Mouse (Mus musculus): ENCODE results near the gene Synrg.

The Synrg gene

DNA sequence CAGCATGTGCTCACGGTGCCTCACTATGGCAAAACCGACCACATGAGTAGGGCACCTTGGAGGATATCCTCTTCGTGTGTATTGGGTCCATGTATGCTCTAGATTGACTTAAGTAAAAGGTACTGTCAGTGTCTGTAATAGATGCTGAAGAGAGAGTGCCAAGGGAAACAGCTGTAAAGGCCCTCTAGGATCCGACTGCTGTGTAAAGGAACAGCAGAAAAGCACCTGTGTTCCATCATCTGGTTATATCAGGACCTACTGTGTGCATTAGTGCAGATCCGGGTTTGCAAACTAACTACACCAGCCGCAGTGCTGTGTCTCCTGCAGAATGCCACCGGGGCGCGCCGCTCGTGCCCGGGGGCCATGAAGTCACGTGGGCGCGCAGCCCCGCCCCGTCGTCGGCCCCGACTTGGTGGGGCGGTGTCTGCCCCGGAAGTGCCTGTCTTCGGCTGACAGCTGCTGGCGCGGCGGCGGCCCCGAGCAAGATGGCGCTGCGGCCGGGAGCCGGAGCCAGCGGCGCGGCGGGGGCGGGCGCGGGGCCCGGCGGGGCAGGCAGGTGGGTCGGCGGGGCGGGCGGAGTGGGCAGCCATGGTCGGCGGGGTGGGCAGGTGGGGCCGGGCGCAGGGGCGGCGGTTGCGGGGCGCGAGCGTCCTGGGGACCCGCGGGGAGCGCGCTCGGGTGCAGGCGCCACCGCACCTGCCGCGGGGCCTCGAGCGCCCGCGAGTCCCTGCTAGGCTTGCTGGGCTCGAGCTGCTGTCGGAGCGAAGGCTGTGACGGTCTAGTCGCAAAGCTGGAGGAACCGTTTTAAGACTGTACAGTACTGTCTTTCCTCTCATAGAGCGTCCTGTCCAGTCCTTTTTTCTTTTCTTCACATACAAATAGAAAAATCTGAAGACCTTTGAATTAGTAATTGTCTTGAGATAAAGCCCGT, at the start of gene Synrg:
TSS of gene Synrg (plus strand) at position 438 of the 931 bp plus-strand sequence.
- peak; percentile 80 for DNase-seq (ENCODE audit: low read depth, low spot score)

DNA sequence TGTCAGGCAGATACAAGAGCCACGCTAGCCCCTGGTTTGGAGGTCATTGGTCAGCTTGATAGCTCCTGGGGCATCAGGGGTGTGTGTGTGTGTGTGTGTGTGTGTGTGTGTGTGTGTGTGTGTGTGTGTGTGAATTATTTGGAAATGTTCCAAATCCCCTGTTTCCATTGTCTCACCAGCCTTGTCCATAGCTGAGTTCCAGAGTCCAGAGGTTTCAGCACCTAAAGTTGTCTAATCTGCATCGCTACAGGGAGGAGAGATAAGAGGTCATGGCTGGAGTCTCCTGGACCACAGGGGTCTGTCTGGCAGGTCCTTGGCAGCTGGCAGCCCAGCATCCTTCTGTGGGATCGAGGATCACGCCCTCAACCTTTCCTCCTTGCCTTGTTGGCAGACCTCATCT, 49.7 kb upstream of the Synrg start:
- DNase-seq (ENCODE audit: low read depth, low spot score) = no peak

DNA sequence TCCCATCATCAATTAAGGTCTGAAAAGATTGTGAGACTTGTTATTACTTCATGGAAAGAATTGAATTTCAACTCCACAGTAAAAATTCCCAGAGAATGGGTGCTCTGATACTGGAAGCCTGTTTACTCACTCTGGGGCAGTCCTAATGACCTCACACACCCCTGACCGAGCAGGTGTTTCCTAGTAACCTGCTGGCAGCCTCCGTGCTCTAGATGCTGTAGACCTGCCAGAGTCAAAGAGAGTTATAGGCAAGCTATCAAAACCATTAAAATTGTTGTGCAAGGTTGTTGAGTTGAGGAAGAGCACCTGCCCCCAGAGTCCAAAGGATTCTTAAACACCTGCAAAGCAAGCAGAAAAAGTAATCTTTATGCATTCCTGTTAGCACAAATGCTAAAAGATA, 41.6 kb upstream of the Synrg start:
- no peak for DNase-seq (ENCODE audit: low read depth, low spot score)

DNA sequence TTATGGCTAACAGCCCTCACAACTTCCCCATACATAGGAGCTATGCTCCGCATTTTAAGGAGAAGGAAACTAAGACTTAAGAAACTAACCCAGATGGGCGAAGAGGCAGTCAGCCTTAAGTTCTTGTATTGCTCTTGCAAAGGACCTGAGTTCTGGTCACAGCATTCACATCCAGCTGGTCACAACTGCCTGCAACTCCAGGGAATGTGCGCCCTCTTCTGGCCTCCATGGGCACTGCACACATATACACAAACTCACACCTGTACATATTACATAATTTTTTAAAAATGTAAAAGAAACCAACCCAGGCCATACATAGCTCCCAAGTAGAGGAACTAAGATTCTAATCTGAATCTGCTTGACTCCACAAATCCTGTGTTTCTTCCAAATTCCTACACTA, 37.1 kb upstream of the Synrg start:
- no peak for DNase-seq (ENCODE audit: low read depth, low spot score)

DNA sequence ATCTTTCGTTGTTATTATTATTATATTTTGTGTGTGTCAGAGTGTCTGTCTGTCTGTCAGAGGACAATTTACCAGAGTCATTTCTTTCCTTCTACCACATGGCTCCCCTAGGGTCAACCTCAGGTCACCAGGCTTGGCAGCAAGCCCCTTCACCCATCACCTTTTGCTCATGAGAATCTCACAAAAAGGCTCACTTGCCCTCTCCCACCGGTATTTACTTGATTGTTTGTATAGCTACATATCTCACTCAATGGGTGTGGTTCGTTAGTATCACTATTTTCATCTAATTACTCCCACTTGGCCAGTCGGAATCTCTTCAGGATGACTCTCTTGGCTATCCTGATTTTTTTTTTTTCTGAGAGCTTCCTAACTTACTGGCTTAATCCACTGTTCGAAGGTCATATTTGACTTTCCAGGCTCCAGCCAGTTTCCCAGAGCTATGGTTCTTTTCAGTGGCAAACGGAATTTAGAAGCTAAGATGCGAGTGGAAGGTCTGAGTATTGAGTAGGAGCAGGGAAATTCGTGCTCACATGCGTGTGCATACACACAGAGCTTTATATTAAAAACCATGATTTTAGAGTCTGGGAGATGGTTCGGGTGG, 31.6 kb upstream of the Synrg start:
- no peak for DNase-seq (ENCODE audit: low read depth, low spot score)

DNA sequence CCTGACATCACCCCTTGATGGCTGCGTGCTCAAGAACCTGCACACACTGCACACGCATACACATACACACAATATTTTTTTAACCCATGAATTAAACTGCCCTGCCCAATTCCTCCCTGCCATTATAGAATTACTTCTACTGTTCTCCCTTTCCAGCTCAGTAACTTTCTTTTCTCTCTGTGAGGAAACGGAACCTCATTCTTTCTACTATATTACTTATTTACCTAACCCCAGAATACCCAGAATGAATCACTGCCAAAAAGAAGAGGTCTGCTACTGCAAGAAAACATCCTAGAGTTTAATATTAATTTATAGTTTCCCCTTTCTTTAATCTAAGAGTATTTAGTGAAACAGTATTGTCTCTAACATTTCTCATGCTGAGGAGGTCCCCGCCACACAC, 30.9 kb upstream of the Synrg start:
- no peak for DNase-seq (ENCODE audit: low read depth, low spot score)

DNA sequence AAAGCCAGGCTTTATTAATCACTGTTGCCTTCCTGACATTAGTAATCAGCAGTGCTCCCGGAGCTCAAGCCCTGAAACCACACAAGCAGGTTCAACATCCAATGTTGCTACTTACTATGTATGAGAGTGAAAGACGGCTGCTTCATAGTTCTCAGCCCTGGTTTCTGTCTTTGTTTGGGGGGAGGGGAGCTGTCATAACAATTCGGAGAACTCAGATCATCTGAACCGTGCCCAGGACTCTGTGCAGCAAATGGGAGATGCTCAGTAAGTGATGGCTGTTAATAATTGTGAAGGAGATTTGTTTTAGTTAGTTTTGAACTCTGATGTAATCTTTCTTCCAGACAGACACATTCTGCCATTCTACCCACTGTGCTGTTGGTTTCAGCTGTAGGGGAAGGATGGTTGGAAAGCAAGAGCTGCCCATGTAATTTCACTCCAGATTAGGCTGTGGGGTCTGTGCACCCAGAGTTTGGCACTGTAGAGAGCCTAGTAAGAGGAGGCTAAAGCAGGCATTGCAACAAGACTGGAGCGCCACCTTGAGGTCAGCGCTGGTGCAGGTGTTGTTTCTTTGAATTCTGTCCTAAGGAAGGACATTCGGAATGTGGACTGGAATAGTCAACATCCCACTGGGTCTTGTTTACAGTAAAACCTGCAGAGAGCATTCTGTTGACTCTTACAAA, 28.1 kb upstream of the Synrg start:
- DNase-seq (ENCODE audit: low read depth, low spot score) = peak; percentile 18

DNA sequence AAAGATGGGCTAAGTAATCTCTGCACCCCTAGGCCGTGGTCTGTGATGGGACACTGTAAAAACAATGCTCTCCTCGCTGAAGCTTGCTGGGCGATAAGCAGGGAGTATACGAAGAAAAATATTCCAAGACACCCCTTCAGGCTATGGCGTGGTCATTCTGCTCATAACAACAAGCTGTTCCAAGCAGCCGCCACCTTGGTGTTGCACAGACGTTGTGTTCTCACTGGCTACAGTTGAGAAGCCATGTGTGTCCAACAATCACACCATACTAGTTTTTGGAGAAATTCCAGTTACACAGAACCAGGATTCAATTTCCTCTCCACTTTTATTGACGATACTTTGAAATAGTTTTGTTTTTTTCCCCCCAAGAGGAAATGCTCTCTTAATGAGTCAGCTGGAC, 25.7 kb upstream of the Synrg start:
- no peak for DNase-seq (ENCODE audit: low read depth, low spot score)

DNA sequence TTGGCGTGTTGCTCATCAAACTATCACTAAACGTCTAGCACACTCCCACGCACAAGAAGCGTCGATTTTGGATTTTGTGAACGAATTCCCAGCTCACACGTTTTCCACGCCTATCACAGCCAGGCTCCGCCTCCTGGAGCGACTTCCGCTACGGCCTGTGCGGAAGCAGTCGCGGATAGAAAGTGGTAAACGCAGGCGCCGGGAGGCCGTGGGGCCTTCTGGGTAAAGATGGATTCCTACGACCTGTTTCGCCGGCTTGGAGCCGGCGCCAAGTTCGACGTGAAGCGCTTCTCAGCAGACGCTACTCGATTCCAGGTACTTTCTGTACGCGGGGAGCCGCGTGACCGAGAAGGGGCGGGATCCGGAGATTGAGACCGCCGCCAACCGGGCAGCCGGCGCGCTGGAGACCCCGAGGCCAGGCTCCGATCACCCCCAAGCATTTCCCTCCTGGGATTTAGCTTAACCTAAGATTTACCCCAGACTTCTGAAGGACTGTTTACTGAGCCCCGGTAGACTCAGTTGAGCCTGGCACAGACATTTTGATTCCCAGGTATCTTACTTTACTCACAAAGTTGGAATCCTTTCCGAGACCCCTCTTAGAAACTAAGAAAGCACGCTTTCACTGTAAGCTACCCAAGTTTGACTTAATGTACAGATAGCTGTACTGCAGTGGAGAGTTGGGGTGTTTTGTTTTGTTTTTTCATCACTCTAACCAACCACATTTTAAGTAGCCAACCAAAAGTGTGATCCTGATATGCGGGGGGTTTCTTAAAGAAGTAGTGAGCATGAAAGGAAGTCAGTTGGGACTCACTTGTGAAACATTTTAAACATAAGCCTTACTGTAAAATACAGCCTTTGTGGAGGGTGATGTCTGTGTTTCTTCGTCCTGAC, 22.0 kb upstream of the Synrg start, which contains the start of gene Ddx52:
TSS of gene Ddx52 (plus strand) at position 113 of the 891 bp plus-strand sequence.
- peak; percentile 83 for DNase-seq (ENCODE audit: low read depth, low spot score)

DNA sequence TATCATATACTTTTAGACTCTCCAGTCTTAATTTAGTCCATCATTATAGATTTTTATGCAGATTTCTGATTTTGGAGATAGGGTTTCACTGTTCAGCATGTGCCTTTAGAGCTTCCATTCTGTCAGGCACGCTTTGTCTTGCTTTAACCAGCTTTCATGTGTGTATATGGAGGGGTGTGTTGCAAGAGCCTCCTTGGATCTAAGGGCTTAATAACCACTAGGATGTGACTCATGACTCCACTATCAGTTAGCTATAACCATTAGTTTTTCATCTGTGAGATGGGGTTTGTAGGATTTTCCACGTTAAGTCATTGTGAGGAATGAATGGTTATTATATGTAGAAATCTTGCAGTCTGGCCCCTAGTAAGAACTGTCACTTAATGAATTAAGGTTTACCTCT, 7.4 kb upstream of the Synrg start:
- no peak for DNase-seq (ENCODE audit: low read depth, low spot score)

DNA sequence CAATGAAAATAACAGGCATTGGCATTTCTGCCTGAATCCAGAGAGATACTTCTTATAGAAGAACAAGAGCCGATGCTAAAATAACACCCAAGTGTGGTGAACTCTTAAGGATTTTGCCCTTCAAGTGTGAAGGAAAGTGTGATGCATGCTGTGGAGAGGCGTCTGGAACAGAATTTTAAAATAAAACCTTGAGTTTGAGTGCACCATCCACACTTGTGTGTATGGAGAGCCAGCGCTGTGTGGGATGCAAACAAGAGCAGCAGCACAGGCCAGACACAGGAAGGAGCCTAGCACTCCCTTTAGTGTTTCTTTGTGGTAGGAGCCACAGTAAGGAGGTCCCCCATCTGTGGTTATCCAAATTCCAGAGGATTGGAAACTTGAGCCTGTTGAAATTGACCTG, 2.2 kb upstream of the Synrg start:
- no peak for DNase-seq (ENCODE audit: low read depth, low spot score)

DNA sequence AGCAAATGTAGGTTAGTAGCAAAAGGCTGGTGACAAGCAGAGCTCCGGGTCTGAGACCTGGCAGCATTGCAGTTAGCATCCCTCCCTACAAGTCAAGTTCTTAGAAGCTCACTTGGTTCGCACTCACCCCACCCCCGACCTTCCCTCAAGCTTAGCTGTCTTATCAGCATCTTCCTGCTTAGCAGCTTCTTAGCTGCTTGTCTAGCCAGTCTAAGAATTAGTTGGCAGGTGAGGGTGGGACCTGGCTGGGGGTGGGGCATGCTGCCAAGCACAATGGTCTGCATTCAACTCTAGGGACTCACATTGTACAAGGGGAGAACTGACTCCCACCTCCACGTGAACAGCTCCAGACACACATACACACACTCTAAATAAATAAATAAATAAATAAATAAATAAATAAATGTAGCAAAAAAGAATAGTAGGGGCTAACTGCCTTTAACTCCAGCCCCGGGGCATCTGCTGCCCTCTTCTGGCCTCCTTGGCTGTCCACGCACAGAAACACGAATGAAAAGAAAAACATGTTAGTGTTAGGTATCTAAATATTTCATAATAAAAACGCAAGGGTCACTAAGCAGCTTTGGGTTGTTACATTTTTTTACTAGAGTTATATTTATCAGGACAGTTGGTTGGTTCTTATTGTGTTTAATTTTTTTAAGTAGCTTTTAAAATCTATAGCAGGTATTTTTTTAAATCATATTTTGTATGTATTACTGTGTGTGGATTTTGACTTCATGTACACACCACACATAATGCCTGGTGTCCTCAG, 3.4 kb downstream of the Synrg start:
- no peak for DNase-seq (ENCODE audit: low read depth, low spot score)

DNA sequence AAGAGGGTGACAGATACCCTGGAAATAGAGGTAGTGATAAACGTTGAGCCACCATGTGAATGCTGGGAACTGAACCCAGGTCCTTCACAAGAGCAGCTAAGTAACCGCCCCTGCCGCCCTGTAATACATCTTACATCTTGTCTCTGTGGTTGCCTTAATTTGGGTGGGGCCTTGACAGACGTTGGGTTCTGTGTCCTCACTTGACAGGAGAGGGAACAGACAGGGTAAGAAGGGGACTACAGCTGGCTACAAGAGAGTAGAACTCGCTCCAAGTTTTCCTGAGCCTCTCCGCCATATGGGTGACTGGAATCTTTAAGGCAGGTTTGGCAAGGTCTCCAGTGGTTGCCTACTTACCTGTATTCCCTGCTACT, 4.0 kb downstream of the Synrg start:
- DNase-seq (ENCODE audit: low read depth, low spot score) = no peak

DNA sequence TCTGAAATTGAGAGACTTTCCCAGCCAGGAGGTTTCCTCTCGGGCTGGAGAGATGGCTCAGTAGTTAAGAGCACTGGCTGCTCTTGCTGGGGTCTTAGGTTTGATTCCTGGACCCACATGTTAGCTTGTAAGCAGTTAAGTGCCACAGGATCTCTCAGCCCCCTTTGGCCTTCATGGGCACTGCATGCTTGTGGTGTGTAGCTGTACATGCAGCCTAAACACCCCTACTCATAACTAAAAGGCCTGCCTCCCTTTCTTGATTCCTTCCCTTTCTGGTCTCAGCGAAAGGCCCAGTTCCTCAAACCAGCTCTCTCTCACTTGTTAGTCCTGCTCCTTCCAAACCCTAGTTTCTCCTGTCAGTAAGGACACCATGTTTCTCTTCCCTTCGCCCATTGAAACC, 4.8 kb downstream of the Synrg start:
- DNase-seq (ENCODE audit: low read depth, low spot score) = no peak

DNA sequence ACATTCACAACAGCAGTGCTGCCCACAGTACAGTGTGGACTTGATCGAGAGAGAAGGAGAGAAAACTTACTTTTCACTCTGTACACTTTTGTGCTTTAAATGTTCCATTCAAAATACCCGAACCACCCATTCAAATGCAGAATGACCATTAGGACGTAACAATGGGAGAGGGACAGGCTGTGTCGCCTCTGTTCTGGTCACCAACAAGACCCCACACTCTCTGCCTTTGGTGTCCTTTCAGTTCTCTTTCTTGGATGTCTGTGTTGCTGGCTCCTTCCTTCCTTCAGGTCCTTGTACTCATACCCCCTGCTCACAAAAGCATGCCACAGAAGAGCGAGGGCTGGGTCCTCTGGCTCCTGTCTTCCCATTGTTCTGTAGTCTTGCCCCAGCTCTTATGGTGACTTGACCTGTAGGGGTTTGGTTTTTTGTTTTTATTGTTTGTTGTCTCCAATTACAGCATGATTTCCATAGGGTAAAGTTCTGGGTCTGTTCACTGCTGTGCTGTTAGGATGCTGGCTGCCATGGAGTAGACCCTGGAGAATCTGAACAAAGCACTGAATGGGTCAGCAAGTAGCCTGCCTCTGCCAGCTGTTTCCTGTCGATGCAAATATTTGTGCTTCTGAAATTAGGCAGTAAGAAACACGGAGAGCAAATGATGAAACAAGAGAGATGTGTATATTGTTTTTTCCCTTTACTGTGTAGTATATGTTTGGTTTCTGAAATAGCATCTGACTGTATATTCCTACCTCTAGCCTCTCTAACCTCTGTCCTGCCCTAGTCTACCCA, 10.5 kb downstream of the Synrg start:
- no peak for DNase-seq (ENCODE audit: low read depth, low spot score)

DNA sequence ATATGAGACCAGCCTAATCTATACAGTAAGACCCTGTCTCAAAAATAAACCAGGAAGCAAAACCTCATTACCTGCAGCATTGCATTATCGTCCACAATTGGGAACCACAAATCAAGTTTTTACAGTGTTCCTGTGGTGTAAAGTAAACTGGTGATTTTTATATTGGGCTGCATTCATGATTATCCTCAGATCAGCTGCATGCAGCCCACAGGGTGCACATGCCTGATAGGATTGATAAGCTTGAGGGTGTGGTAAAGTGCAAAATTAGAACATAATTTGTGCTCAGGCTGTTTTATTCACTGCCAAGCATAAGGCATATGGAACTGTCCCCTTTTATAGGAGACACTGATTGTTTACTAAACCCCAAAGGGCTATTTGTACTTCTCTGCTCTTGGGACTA, 11.3 kb downstream of the Synrg start:
- DNase-seq (ENCODE audit: low read depth, low spot score) = no peak

DNA sequence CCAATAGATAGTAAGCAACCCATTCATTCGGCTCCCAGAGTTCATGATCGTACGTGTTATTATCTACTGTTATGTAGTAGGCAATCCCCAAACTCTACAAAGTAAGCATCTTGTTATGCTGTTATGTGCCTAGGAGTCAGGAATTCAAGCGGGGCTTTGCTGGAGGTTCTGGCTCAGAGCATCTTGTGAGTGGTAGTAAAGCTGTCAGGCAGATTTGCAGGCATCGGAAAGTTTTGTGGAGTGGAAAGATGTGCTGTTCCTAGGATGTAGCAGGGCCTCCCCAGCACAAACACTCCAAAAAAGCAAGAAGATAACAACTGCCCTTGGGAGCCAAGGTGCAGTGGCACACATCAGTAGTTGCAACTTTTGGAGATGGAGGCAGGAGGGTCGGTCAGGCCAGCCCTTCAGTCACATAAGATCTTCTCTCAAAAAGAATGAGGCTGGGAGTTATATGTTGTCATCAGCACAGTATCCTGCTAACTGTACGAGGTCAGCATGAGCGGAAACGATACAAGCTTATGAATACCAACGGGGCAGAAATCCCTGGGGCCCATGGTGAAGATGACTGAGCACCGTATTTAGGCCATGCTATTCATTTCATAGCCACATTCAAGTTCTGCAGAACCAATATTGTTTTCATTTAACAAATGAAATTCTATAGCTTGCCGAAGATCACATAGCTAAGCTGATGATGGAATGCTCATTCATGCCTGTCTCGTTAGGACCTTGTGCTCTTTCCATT, 12.2 kb downstream of the Synrg start:
- no peak for DNase-seq (ENCODE audit: low read depth, low spot score)

DNA sequence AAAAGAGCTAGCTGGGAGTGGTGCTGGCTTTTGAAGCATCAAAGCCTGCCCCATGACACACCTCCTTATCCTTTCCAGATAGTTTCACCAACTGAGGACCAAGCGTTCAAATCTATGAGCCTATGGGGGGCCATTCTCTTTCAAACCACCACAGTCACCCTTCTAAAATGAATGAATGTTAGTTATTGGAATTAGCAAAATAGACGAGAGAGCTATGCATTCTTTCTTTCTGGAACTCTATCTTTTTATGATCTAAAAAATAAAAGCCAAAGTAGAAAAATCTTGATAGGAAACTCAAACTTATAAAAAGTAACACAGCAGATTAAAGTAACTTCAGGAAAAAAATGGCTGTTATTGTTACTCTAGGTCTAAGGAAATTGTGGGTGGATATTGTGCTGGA, 13.6 kb downstream of the Synrg start:
- no peak for DNase-seq (ENCODE audit: low read depth, low spot score)

DNA sequence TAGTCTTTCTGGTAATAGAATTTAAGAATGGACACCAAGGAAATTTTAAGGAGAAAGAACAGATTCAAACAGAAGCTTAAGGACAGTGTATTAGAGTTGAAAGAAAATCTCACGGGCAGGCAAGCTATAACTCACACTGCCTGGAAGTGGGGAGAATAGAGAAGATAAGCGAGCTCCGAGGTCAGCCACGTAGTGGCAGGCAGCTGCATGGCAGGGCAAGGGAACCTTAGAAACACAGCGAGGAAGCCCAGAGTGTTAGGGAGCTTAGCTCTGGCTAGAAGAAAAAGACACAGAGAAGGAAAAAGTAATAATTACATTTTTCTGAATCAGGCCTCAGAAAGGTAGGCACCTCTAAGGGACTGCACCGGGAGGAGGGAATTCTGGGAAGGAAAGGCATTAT, 15.8 kb downstream of the Synrg start:
- no peak for DNase-seq (ENCODE audit: low read depth, low spot score)
